Mouse (Mus musculus): ENCODE data around the gene Rpp25.

Rpp25 gene

GRCm38 (mm10) chr9:57521056-57521911 is 17.5 kb downstream of the Rpp25 start, which contains the start of gene Cox5a:
Gene Cox5a (plus strand): TSS chr9:57521274.
- DNase-seq: peak; percentile 96

GRCm38 (mm10) chr9:57522114-57522860 is 18.5 kb downstream of the Rpp25 start:
- no peak for DNase-seq

DNA sequence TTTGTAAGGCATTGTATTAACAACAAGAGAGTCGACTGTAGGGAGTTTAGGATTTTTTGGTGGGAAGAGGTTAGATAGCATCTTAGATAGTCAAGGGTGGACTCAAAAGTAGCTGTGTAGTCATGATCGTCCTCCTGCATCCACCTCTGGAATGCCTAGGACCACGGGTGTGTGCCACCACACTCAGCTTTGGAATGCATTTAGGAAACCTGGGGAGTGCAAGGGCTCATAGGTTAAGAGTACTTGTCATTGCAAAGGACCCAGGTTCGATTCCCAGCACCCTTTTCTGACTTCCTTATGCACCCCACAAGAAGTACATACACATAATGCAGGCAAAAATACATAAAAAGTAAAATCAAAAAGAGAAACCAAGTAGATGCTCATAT is 19.0 kb downstream of the Rpp25 start:
- no peak for DNase-seq

DNA sequence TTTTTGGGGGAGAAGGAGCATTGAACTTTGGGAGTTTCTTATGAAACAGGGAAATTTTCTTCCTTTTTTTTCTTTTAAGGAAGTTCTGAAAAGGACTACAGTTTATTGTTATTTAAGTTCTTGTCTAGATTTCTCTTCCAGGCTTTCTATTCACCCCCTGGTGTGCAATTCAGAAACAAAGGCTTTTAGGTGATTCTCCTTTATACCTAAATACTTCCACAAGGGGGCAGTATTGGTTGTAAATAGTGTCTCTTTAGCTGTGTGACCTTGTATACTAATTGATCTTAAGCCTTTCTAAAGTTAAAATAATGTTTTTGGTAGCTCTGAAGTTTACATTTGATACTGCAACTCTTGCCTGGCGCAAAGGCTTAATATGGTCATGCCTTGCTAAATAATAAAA is 19.9 kb downstream of the Rpp25 start:
- peak; percentile 14 for DNase-seq

DNA sequence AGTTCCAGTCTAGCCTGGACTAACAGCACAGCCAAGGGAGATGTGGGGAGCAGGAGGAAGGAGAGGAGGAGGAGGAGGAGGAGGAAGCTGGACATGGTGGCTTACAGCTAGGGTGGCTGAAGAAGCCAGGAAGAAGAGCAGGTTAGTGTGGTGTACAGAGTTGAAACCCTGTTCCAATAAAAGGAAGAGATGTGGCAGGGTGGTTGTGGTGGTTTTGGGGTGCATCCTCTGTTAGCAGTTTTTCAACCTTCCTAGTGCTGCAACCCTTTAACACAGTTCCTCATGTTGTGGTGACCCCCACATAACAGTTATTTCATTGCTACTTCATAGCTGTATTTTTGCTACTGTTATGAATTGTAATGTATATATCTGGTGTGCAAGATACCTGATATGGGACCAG is 20.6 kb downstream of the Rpp25 start:
- DNase-seq: peak; percentile 11

GRCm38 (mm10) chr9:57525516-57525915 is 21.7 kb downstream of the Rpp25 start:
- peak; percentile 5 for DNase-seq

- no peak for DNase-seq
Measured at GRCm38 (mm10) chr9:57526435-57526834, 22.6 kb downstream of the Rpp25 start.

- DNase-seq: no peak
Measured at GRCm38 (mm10) chr9:57531946-57532345, 28.1 kb downstream of the Rpp25 start.

- no peak for DNase-seq
Measured at GRCm38 (mm10) chr9:57536362-57536761, 32.5 kb downstream of the Rpp25 start.

- DNase-seq: peak; percentile 93
Measured at GRCm38 (mm10) chr9:57537044-57537727, 33.4 kb downstream of the Rpp25 start, which contains the start of gene Fam219b. Gene Fam219b (plus strand): TSS chr9:57537528.

- DNase-seq: no peak
Measured at GRCm38 (mm10) chr9:57537728-57538181, 33.9 kb downstream of the Rpp25 start.

DNA sequence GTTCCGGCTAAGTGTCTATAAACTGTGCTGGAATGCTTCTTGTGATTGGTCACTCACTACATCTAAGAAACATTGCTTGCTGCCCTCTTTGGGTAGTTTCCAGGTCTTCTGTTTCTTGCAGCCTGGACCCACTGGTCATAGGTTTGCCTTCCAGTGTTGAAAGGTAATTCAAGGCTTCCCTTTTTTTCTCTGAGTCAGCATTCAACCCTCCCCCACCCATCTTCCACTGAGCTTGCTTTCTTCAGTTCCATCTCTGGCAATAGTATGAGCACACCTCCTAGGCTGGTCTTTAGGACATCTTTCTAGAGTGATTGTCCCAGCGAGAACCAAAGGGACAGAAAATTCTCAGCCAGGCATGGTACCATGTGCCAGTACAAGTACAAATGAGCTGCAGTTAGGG is 35.7 kb downstream of the Rpp25 start:
- no peak for DNase-seq

DNA sequence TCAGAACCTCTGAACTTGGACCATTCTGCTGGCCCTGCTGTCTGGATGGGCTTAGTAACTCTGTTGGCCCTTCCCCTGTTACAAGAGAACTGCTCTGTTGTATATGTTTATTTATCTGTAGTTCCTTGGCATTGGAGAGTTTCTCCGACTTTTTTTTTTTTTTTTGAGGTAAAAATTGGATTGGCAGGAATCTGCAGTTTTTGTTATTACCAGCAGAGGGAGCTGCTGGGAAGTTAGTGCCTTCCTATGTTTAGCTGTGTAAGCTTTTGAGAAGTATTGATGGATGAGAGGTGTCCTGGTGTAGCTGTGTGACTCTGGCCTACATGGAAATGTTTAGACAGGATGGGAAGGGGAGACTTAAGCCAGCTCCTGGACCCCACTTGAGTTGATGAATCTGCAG is 37.5 kb downstream of the Rpp25 start:
- peak; percentile 56 for DNase-seq

- no peak for DNase-seq
Measured at GRCm38 (mm10) chr9:57543951-57544350, 40.1 kb downstream of the Rpp25 start.

DNA sequence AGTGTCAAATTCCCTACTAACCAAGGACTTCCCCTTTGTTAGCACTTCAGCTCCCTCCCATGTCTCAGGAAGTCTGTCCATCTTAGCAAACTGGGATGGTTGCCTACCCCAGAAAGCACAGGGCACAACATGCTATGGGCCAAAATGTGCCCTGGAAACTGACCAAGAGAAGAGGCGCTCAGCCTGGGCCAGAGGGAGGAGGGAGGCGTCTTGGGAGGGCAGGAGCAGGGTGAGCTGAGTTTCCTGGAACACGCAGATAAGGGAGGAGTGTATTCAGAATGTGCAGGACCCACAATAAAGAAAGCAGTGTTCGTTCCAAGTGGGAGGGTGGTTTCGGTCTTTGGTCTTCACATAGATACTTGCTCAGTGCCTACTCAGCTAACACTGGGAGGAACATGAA is 43.5 kb downstream of the Rpp25 start:
- DNase-seq: peak; percentile 70

DNA sequence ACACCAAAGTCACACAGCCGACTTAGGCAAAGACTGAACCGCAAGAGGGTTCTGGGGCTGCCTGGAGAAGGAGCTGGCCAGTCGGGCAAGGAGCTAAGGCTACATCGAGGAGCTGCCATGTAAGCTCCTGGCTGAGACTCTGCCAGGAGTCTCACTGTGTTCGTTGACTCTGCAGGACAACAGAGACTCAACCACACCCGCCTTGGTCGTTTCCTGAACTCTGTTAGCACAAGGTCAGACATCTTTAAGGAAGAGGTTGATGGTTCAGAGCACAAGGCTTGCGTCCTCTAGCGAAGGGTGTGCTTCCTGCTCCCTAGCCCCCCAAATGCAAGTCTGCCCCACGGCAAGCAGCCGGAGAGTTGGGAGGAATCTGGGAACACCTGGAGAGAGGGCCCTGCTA is 44.0 kb downstream of the Rpp25 start:
- DNase-seq: no peak

- peak; percentile 60 for DNase-seq
Measured at GRCm38 (mm10) chr9:57549186-57549585, 45.4 kb downstream of the Rpp25 start.

DNA sequence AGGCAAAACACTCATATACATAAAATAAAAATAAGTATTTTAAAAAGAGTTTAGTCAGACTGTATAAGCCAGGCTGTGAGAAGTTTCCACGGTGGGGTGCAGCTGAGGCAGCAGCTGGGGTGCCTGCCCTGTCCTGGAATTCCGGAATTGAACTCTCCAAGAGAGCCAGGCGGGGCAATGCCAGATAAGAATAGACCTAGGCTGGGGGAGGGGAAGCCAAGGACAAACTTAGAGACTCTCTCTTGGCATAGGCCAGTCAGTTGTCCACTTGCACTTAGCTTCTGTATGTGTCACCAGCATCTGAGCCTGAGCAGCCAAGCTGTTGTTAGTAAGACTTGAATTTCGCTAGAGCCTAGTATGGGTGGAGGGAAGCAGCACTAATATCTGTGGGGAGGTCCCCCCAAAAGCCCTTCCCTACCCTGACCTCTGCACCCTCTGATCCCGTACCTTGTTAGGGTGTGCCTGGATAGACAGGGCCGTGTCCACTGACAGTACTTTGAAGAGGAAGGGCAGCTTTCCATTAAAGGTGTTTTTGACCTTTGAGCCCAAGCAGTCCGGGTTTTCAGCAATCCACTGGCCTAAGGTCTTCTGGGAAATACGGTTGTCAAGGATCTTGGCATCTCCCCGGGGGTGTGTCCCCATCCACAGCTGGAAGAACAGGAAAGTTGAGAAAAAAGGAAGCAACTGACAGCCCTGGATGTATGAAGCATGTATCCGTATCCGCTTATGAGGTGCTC is 46.5 kb downstream of the Rpp25 start:
- DNase-seq: peak; percentile 43

DNA sequence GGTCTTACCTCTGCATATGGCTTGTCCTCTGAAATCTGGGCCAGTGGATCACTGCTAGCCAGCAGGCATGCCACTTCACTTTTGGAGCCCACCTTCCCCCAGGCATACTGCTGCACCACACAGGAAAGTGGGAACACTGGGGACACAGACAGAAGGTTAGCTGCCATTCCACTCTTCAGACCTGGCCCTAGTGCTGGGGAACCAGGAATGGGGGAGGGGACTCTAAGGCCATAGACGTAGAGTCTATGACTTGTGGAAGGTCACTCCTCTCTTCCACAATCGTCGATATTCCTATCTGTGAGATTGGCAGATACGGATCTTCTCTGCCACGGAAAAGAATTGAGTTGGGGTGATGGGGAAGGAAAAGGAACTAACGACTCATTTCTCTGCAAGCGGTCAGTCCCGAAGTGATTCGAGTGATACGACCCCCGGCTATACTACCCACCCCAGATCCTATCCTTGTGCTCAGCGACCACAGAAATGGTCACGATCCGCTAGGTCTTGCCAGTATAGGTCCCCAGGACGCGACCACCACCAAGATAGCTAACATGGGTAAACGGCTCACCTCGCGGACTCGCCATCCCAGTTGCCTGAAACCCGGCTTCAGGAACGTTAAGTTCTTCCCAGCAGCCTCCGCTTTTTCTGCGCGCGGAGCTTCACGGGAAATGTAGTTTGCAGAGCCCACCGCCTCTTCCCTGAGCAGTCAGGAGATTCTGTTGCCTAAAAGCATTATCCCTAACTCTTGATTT is 48.5 kb downstream of the Rpp25 start, which contains the start of gene Mpi:
Mpi (minus strand) TSS at position 625 of the 749 bp plus-strand sequence.
- peak; percentile 70 for DNase-seq

GRCm38 (mm10) chr9:57553119-57553518 is 49.3 kb downstream of the Rpp25 start:
- peak; percentile 37 for DNase-seq

- no peak for DNase-seq
Measured at GRCm38 (mm10) chr9:57554753-57555152, 50.9 kb downstream of the Rpp25 start.

Measured in cerebellum, adult 9-11 months (tissue).